Mouse (Mus musculus) left cerebral cortex, postnatal 10 days (tissue): ENCODE measurements around the gene Helz2. TPM values are rescaled to one million over a fixed set of nuclear protein-coding genes. Genes with fewer than 3 reads are reported as not detected.

ENCODE experiments used
- total RNA-seq, 2 experiments: library from RNA; stranded (reverse); gene quantifications; 2 replicates each; pipeline ENCODE4 v1.2.3; 2021

Gene Helz2
- total RNA-seq, 2 experiments from 2014 or later = 1.4 to 1.7 TPM

Other genes with a start within 250 kb of the Helz2 start
- gene Chrna4, start 198.5 kb downstream of the Helz2 start, total RNA-seq = 10 to 100 TPM; 40.5 to 44.1 TPM
- gene Kcnq2, start 106.7 kb downstream of the Helz2 start, total RNA-seq = 100 to 1,000 TPM; 178 to 181 TPM
- 100 to 1,000 TPM; 898 to 906 TPM for gene Eef1a2, start 85.0 kb downstream of the Helz2 start, total RNA-seq
- 100 to 1,000 TPM; 111 to 117 TPM for gene Ppdpf, start 54.8 kb downstream of the Helz2 start, total RNA-seq
- gene Ptk6, start 39.2 kb downstream of the Helz2 start, total RNA-seq = not detected
- gene Srms, start 28.8 kb downstream of the Helz2 start, total RNA-seq = under 1 TPM; 0.21 to 0.22 TPM
- gene Fndc11, start 22.0 kb downstream of the Helz2 start, total RNA-seq = not detected
- gene Gmeb2, start 46.0 kb upstream of the Helz2 start, total RNA-seq = 10 to 100 TPM; 15.5 to 17.6 TPM
- 1,000 to 10,000 TPM; 1,052 to 1,067 TPM for gene Stmn3, start 72.5 kb upstream of the Helz2 start, total RNA-seq
- gene Rtel1, start 77.7 kb upstream of the Helz2 start, total RNA-seq = 10 to 100 TPM; 41.1 to 46.6 TPM
- 10 to 100 TPM; 55.9 to 60.5 TPM for gene Zgpat, start 122.9 kb upstream of the Helz2 start, total RNA-seq
- 10 to 100 TPM; 39.8 to 44.2 TPM for gene Arfrp1, start 123.4 kb upstream of the Helz2 start, total RNA-seq
- gene Lime1, start 138.1 kb upstream of the Helz2 start, total RNA-seq = 10 to 100 TPM; 30.1 to 32.9 TPM
- 10 to 100 TPM; 17.1 to 19.9 TPM for gene Zbtb46, start 217.4 kb upstream of the Helz2 start, total RNA-seq